Mouse (Mus musculus): ENCODE measurements around the gene Kcnk10.
"Not testable (repeated sequence)": the region's sequence is repeated elsewhere in the genome, so short reads cannot be mapped to it uniquely, and the experiment has no call there.

The Kcnk10 gene

GRCm38 (mm10) chr12:98577861-98578360, at the start of gene Kcnk10:
Gene Kcnk10, minus strand, starts transcription at chr12:98578310.
- DNase-seq (ENCODE audit: low read depth) = no peak

- peak; percentile 76 for DNase-seq (ENCODE audit: low read depth)
Observed at GRCm38 (mm10) chr12:98627392-98628259, 49.5 kb upstream of the Kcnk10 start, which contains the start of gene Spata7. Gene Spata7, plus strand, starts transcription at chr12:98628157.

GRCm38 (mm10) chr12:98623266-98623665, 45.2 kb upstream of the Kcnk10 start:
- not testable (repeated sequence) for DNase-seq (ENCODE audit: low read depth)

DNA sequence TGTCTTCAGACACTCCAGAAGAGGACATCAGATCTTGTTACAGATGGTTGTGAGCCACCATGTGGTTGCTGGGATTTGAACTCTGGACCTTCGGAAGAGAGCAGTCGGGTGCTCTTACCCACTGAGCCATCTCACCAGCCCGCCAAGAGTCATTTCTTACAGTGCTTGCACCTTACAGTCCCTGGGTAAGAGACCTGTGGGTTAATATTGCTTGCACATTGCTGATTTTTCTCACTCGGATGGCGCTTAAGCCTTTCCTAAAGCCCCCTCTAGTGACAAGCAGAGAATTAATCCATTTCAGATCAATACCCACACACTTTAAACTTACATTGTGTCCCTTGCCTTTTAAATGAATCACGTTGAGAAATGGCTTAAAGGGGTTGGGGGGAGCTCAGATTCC, 42.8 kb upstream of the Kcnk10 start:
- DNase-seq (ENCODE audit: low read depth) = not testable (repeated sequence)

DNA sequence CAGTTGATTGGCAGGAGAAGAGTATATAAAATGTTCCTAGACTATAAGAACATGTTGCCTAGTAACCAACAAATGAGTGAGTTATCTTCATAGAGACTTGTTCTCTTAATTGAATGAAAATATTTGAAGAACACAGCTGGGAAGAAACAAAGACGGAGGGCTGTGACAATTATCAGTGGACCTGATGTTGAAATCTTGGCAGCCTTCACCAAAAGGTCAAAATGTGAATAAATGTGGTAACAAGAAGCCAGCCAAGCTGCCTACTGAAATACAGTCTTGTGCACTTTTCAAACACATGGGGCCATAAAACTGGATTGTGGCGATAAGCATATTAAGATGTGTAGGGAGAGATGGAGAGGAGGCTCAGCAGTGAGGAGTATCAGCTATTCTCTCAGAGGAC, 41.4 kb upstream of the Kcnk10 start:
- no peak for DNase-seq (ENCODE audit: low read depth)

DNA sequence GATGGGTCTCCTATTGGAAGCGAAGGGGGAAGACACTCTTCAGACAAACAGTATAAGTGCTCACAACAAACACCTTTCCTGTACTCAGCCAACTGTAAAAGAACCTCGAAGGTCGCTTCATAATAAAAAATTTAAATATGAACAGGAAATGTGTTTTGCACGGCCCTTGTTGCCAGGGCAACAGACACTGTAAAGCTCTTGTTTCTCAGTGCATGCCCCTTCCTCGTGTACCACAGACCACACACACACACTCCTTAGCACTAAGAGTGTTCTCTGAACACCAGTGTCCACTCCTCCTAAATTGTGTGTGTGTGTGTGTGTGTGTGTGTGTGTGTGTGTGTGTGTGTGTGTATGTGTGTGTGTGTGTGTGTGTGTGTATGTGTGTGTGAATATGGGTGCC, 37.6 kb upstream of the Kcnk10 start:
- no peak for DNase-seq (ENCODE audit: low read depth)

- no peak for DNase-seq (ENCODE audit: low read depth)
Observed at GRCm38 (mm10) chr12:98614910-98615508, 36.9 kb upstream of the Kcnk10 start.

GRCm38 (mm10) chr12:98610341-98610740, 32.2 kb upstream of the Kcnk10 start:
- DNase-seq (ENCODE audit: low read depth) = no peak

- no peak for DNase-seq (ENCODE audit: low read depth)
Observed at GRCm38 (mm10) chr12:98606595-98607290, 28.6 kb upstream of the Kcnk10 start.

DNA sequence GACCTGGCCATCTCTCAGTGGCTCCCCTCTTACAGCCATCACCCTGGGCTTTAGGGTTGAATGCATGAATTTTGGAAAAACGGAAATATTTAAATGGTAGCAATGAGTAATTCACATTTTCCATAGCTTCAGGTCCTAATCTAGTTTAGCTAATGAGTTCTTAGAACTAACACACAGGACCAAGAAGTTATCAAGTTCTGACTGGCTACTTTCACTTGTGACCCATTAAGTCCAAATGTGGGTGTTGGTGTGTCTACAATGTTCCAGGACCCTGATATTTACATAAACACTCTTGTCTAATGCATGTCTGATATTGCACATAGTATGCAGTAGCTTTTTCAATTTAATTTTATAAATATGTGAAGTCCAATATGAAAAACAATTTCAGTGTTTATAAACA, 27.2 kb upstream of the Kcnk10 start:
- DNase-seq (ENCODE audit: low read depth) = no peak

- no peak for DNase-seq (ENCODE audit: low read depth)
Observed at GRCm38 (mm10) chr12:98602114-98602513, 24.0 kb upstream of the Kcnk10 start.

GRCm38 (mm10) chr12:98600861-98601260, 22.8 kb upstream of the Kcnk10 start:
- no peak for DNase-seq (ENCODE audit: low read depth)

GRCm38 (mm10) chr12:98591016-98591415, 12.9 kb upstream of the Kcnk10 start:
- no peak for DNase-seq (ENCODE audit: low read depth)

DNA sequence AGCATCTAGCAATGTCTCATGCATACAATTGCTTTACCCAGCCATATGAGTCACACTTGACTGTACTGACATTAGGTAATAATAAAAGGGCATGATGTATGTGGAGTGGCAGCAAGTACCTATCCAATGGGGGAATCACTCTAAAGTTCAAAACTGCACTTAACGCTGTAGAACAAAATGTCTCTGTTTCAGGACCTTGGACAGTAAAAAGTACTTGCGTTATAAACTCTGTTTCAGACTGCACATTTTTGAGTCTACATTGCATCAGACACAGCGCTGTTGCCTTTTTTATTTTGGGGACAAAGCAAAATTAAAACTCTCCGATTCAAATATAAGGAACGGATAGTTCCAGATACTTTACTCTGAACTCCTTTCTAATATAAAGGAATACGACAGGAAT, 10.5 kb upstream of the Kcnk10 start:
- no peak for DNase-seq (ENCODE audit: low read depth)

DNA sequence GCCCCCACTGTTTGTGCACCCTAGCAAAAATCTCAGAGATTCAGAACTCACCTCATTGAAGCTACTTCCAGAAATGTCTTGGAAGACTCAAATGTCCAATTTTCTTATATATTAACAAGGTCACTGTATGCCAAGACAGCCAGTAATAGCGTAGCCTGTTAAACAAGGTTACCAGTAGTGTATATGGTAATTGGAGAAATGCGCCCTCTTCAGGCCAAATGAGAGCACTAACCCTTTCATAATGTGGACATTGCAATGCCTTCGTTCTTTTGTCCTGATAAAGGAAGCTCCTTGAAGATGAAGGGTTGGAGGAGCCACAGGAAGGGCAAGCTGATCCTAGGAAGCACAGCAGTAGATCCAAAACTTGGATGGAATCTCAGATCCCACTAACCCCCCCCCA, 7.2 kb upstream of the Kcnk10 start:
- no peak for DNase-seq (ENCODE audit: low read depth)

DNA sequence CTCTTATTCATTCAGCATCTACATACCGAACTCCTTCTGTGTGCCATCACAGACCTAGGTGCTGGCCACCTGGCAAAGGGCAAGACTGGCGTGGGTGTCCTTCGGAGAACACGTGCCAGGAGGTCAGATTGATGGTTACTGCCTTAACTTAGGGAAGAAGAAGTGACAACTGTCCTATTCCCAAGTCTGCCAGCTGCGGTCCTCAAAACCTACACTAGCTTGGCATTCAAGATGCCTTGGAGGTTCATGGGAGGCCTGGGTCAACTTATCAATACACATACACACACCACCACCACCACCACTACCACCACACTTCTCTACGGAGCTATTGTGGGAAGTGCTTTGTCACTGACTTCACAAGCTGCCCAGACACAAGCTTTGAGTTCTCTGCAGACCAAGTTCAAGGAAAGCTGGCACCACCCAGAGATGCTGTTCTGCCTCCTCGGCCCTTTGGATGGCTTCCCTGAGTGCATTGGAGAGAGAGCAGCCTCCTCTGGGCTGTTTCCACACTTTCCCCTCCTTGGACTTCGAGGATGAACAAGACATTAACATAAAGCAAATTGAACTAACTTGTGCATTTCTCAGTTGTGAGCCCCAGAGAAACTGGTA, 2.1 kb downstream of the Kcnk10 start:
- DNase-seq (ENCODE audit: low read depth) = no peak

DNA sequence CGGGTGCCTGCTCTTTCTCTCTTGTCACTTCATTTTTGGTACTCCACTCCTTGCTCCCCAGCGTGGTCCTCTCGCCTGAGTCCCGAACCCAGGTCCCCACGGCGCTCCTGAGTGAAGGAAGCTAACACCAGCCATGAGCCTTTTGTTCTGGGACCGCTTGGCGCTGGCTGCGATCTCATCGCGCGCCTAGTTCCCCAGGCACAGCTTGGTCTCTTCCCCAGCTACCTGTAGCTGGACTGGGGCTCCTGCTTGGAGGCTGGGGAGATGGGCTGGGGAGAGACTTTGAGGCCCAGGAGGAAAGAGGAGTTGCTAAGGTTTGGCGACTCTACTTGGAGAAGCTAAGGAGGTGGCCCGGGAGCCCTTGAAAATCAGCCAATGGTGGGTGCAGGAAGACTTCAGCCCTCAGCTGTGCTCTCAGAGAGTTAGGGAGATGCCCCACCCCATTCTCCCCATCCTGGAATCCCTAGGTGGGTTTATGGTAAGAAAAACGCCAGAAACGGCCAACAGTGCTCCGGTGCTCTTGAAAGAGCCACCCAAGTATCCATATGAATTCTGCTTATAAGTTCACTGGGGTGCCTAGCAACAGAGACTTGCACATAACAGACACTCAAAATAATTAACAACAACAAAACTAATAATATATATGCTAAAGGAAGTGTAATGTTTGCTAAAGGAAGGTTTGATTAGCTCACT, 2.8 kb downstream of the Kcnk10 start:
- no peak for DNase-seq (ENCODE audit: low read depth)

- DNase-seq (ENCODE audit: low read depth) = no peak
Observed at GRCm38 (mm10) chr12:98574353-98575194, 3.5 kb downstream of the Kcnk10 start.

GRCm38 (mm10) chr12:98573317-98574270, 4.5 kb downstream of the Kcnk10 start:
- DNase-seq (ENCODE audit: low read depth) = no peak
